Mouse (Mus musculus): ENCODE data around the gene Btbd9. TPM values are rescaled to one million over a fixed set of nuclear protein-coding genes. Genes with fewer than 3 reads are reported as not detected.
A peak's percentile ranks its signal among the peaks of the same experiment; 100 is the strongest.

The Btbd9 gene
- polyA plus RNA-seq, 1 experiment from 2014 or later: 59.7 TPM

- H3K27ac ChIP-seq (ENCODE audit: low read depth, low read length): no peak overlapping the region
- ATAC-seq (ENCODE audit: low FRiP score) (no peak), DNase-seq (ENCODE audit: low spot score, missing footprints) (no peak)
- no peak overlapping the region for H3K9ac ChIP-seq (ENCODE audit: low read length)
- no peaks in the 10 kb centered on the region for H3K4me1 ChIP-seq (ENCODE audit: control insufficient read depth, insufficient read depth, low read length)
- H3K9me3 ChIP-seq (ENCODE audit: control insufficient read depth, low read length): no peaks in the 10 kb centered on the region
- WGBS: 78% methylated on average over 4 of the region's 4 CpGs
- H3K4me3 ChIP-seq (ENCODE audit: low read depth, low read length): no peak overlapping the region
- no peaks in the 10 kb centered on the region for H3K27me3 ChIP-seq (ENCODE audit: control insufficient read depth, insufficient read depth, low read length)
- no peak overlapping the region for H3K4me2 ChIP-seq
- no peaks in the 10 kb centered on the region for H3K36me3 ChIP-seq (ENCODE audit: control insufficient read depth, insufficient read depth, low read length)
Observed at GRCm38 (mm10) chr17:30312688-30313087, 263.6 kb downstream of the Btbd9 start.

GRCm38 (mm10) chr17:30309627-30310026 is 266.7 kb downstream of the Btbd9 start:
- Histone ChIP-seq H3K27ac (ENCODE audit: low read depth, low read length) (no peak overlapping the region), H3K4me3 (ENCODE audit: low read depth, low read length) (no peak overlapping the region), H3K27me3 (ENCODE audit: control insufficient read depth, insufficient read depth, low read length) (no peaks in the 10 kb centered on the region), H3K4me1 (ENCODE audit: control insufficient read depth, insufficient read depth, low read length) (no peaks in the 10 kb centered on the region), H3K36me3 (ENCODE audit: control insufficient read depth, insufficient read depth, low read length) (no peaks in the 10 kb centered on the region), H3K9ac (ENCODE audit: low read length) (no peak overlapping the region), H3K9me3 (ENCODE audit: control insufficient read depth, low read length) (no peaks in the 10 kb centered on the region), H3K4me2 (no peak overlapping the region)
- WGBS: 87% methylated on average over 4 of the region's 4 CpGs
- ATAC-seq (ENCODE audit: low FRiP score) (no peak), DNase-seq (ENCODE audit: low spot score, missing footprints) (no peak)

- no peak overlapping the region for H3K9ac ChIP-seq (ENCODE audit: low read length)
- no peak overlapping the region for H3K4me2 ChIP-seq
- H3K9me3 ChIP-seq (ENCODE audit: control insufficient read depth, low read length): no peaks in the 10 kb centered on the region
- H3K27me3 ChIP-seq (ENCODE audit: control insufficient read depth, insufficient read depth, low read length): no peaks in the 10 kb centered on the region
- WGBS: 91% methylated on average over 4 of the region's 4 CpGs
- H3K36me3 ChIP-seq (ENCODE audit: control insufficient read depth, insufficient read depth, low read length): no peaks in the 10 kb centered on the region
- DNase-seq (ENCODE audit: low spot score, missing footprints): peak; percentile 60
- ATAC-seq (ENCODE audit: low FRiP score): no peak
- no peak overlapping the region for H3K27ac ChIP-seq (ENCODE audit: low read depth, low read length)
- H3K4me3 ChIP-seq (ENCODE audit: low read depth, low read length): no peak overlapping the region
- no peaks in the 10 kb centered on the region for H3K4me1 ChIP-seq (ENCODE audit: control insufficient read depth, insufficient read depth, low read length)
Observed at GRCm38 (mm10) chr17:30308889-30309288, 267.4 kb downstream of the Btbd9 start.

GRCm38 (mm10) chr17:30308317-30308716 is 268.0 kb downstream of the Btbd9 start:
- Histone ChIP-seq H3K9me3 (ENCODE audit: control insufficient read depth, low read length) (no peaks in the 10 kb centered on the region), H3K4me2 (no peak overlapping the region), H3K27me3 (ENCODE audit: control insufficient read depth, insufficient read depth, low read length) (no peaks in the 10 kb centered on the region), H3K4me1 (ENCODE audit: control insufficient read depth, insufficient read depth, low read length) (no peaks in the 10 kb centered on the region), H3K9ac (ENCODE audit: low read length) (no peak overlapping the region), H3K4me3 (ENCODE audit: low read depth, low read length) (no peak overlapping the region), H3K27ac (ENCODE audit: low read depth, low read length) (no peak overlapping the region), H3K36me3 (ENCODE audit: control insufficient read depth, insufficient read depth, low read length) (no peaks in the 10 kb centered on the region)
- WGBS: 91% methylated on average over 13 of the region's 13 CpGs
- ATAC-seq (ENCODE audit: low FRiP score) (no peak), DNase-seq (ENCODE audit: low spot score, missing footprints) (peak; percentile 14)

GRCm38 (mm10) chr17:30307168-30307567 is 269.1 kb downstream of the Btbd9 start:
- Histone ChIP-seq H3K9me3 (ENCODE audit: control insufficient read depth, low read length) (no peaks in the 10 kb centered on the region), H3K27ac (ENCODE audit: low read depth, low read length) (no peak overlapping the region), H3K36me3 (ENCODE audit: control insufficient read depth, insufficient read depth, low read length) (no peaks in the 10 kb centered on the region), H3K9ac (ENCODE audit: low read length) (no peak overlapping the region), H3K27me3 (ENCODE audit: control insufficient read depth, insufficient read depth, low read length) (no peaks in the 10 kb centered on the region), H3K4me1 (ENCODE audit: control insufficient read depth, insufficient read depth, low read length) (no peaks in the 10 kb centered on the region), H3K4me3 (ENCODE audit: low read depth, low read length) (no peak overlapping the region), H3K4me2 (no peak overlapping the region)
- no peak for ATAC-seq (ENCODE audit: low FRiP score)
- DNase-seq (ENCODE audit: low spot score, missing footprints): peak; percentile 61
- 76% methylated on average over 10 of the region's 10 CpGs for WGBS

GRCm38 (mm10) chr17:30304766-30305165 is 271.5 kb downstream of the Btbd9 start:
- WGBS: 88% methylated on average over 2 of the region's 2 CpGs
- H3K27ac ChIP-seq (ENCODE audit: low read depth, low read length): no peak overlapping the region

GRCm38 (mm10) chr17:30301338-30301737 is 274.9 kb downstream of the Btbd9 start:
- Histone ChIP-seq H3K4me1 (ENCODE audit: control insufficient read depth, insufficient read depth, low read length) (peaks cover 4% of the 10 kb centered on the region), H3K4me3 (ENCODE audit: low read depth, low read length) (no peak overlapping the region), H3K27ac (ENCODE audit: low read depth, low read length) (no peak overlapping the region; the same call in 1 of the 2 replicates), H3K9ac (ENCODE audit: low read length) (no peak overlapping the region), H3K36me3 (ENCODE audit: control insufficient read depth, insufficient read depth, low read length) (no peaks in the 10 kb centered on the region), H3K9me3 (ENCODE audit: control insufficient read depth, low read length) (no peaks in the 10 kb centered on the region), H3K27me3 (ENCODE audit: control insufficient read depth, insufficient read depth, low read length) (no peaks in the 10 kb centered on the region), H3K4me2 (no peak overlapping the region)
- peak; percentile 60 for DNase-seq (ENCODE audit: low spot score, missing footprints)
- WGBS: 84% methylated on average over 2 of the region's 2 CpGs
- ATAC-seq (ENCODE audit: low FRiP score): no peak

More at GRCm38 (mm10) chr17:30304766-30305165, 271.5 kb downstream of the Btbd9 start:
- no peaks in the 10 kb centered on the region for H3K27me3 ChIP-seq (ENCODE audit: control insufficient read depth, insufficient read depth, low read length)
- no peaks in the 10 kb centered on the region for H3K36me3 ChIP-seq (ENCODE audit: control insufficient read depth, insufficient read depth, low read length)
- no peaks in the 10 kb centered on the region for H3K4me1 ChIP-seq (ENCODE audit: control insufficient read depth, insufficient read depth, low read length)
- DNase-seq (ENCODE audit: low spot score, missing footprints) (peak; percentile 60), ATAC-seq (ENCODE audit: low FRiP score) (no peak)
- H3K9me3 ChIP-seq (ENCODE audit: control insufficient read depth, low read length): no peaks in the 10 kb centered on the region
- H3K4me3 ChIP-seq (ENCODE audit: low read depth, low read length): no peak overlapping the region
- H3K4me2 ChIP-seq: no peak overlapping the region
- H3K9ac ChIP-seq (ENCODE audit: low read length): no peak overlapping the region

GRCm38 (mm10) chr17:30297432-30297831 is 278.9 kb downstream of the Btbd9 start:
- H3K27ac ChIP-seq (ENCODE audit: low read depth, low read length): no peak overlapping the region
- 90% methylated on average over 8 of the region's 8 CpGs for WGBS
- H3K4me2 ChIP-seq: no peak overlapping the region
- H3K36me3 ChIP-seq (ENCODE audit: control insufficient read depth, insufficient read depth, low read length): no peaks in the 10 kb centered on the region
- DNase-seq (ENCODE audit: low spot score, missing footprints) (no peak), ATAC-seq (ENCODE audit: low FRiP score) (no peak)
- H3K4me1 ChIP-seq (ENCODE audit: control insufficient read depth, insufficient read depth, low read length): peaks cover 10% of the 10 kb centered on the region
- no peaks in the 10 kb centered on the region for H3K9me3 ChIP-seq (ENCODE audit: control insufficient read depth, low read length)
- no peak overlapping the region for H3K9ac ChIP-seq (ENCODE audit: low read length)
- no peaks in the 10 kb centered on the region for H3K27me3 ChIP-seq (ENCODE audit: control insufficient read depth, insufficient read depth, low read length)
- H3K4me3 ChIP-seq (ENCODE audit: low read depth, low read length): no peak overlapping the region

- DNase-seq (ENCODE audit: low spot score, missing footprints) (peak; percentile 77), ATAC-seq (ENCODE audit: low FRiP score) (no peak)
- no peaks in the 10 kb centered on the region for H3K36me3 ChIP-seq (ENCODE audit: control insufficient read depth, insufficient read depth, low read length)
- no peaks in the 10 kb centered on the region for H3K9me3 ChIP-seq (ENCODE audit: control insufficient read depth, low read length)
- no peak overlapping the region for H3K4me2 ChIP-seq
- H3K4me3 ChIP-seq (ENCODE audit: low read depth, low read length): no peak overlapping the region
- H3K27ac ChIP-seq (ENCODE audit: low read depth, low read length): no peak overlapping the region
- H3K27me3 ChIP-seq (ENCODE audit: control insufficient read depth, insufficient read depth, low read length): no peaks in the 10 kb centered on the region
- H3K9ac ChIP-seq (ENCODE audit: low read length): no peak overlapping the region
- H3K4me1 ChIP-seq (ENCODE audit: control insufficient read depth, insufficient read depth, low read length): peaks cover 10% of the 10 kb centered on the region
- 38% methylated on average over 8 of the region's 8 CpGs for WGBS
Observed at GRCm38 (mm10) chr17:30296069-30296468, 280.2 kb downstream of the Btbd9 start.

- H3K4me2 ChIP-seq: no peak overlapping the region
- no peak for ATAC-seq (ENCODE audit: low FRiP score)
- no peak for DNase-seq (ENCODE audit: low spot score, missing footprints)
- H3K36me3 ChIP-seq (ENCODE audit: control insufficient read depth, insufficient read depth, low read length): no peaks in the 10 kb centered on the region
- H3K27me3 ChIP-seq (ENCODE audit: control insufficient read depth, insufficient read depth, low read length): no peaks in the 10 kb centered on the region
- no peak overlapping the region for H3K4me3 ChIP-seq (ENCODE audit: low read depth, low read length)
- H3K4me1 ChIP-seq (ENCODE audit: control insufficient read depth, insufficient read depth, low read length): peaks cover 10% of the 10 kb centered on the region
- WGBS: 86% methylated on average over 6 of the region's 6 CpGs
- no peak overlapping the region for H3K27ac ChIP-seq (ENCODE audit: low read depth, low read length)
- no peak overlapping the region for H3K9ac ChIP-seq (ENCODE audit: low read length)
- no peaks in the 10 kb centered on the region for H3K9me3 ChIP-seq (ENCODE audit: control insufficient read depth, low read length)
Observed at GRCm38 (mm10) chr17:30292666-30293065, 283.6 kb downstream of the Btbd9 start.

Measured in midbrain, embryonic 11.5 days (tissue).